Mouse (Mus musculus): Measurements from ENCODE around the gene Pold1. TPM values are rescaled to one million over a fixed set of nuclear protein-coding genes. Genes with fewer than 3 reads are reported as not detected.

Pold1 gene
- 40.1 and 43.1 TPM in 2 replicates for polyA plus RNA-seq (2014; fragmentation: Nextera tagmentation; extraction: Ambion mirVana)

DNA sequence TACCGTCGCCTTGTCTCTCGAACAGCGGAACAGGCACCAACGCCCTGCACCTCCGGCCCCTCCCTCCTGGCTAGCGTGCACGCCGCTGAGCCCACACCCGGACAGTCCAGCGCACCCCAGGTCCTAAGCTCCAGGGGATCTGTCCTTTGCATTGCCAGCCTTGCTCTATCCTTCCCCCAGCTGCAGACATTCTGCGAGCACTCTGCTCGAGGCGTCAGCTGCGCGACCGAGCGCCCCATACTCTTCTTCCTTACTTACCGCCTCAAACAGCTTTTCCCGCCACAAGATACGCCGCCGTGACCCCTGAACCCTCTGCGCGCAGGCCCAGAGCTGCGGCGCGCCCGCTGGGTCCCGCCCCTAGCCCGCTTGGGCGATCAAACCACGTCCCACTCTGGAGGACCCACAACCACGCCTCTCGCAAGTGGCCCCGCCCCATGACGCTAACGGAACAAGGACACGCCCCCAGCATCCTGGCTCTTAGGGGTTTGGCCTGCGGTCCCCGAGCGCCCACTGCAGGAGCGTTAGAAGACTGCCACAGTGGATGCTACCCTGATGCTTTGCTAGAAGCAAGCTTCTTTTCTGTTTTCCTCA, at the start of gene Pold1:
Pold1 (minus strand) TSS at position 353 of the 591 bp plus-strand sequence.
- Histone ChIP-seq H3K4me2 (peak within 1 kb of the TSS; percentile 91), H3K4me1 (ENCODE audit: control insufficient read depth, insufficient read depth, low read length) (peaks cover 7% of the 10 kb centered on the region), H3K36me3 (ENCODE audit: control insufficient read depth, insufficient read depth, low read length) (peaks cover 13% of the 10 kb centered on the region), H3K27me3 (ENCODE audit: control insufficient read depth, insufficient read depth, low read length) (no peaks in the 10 kb centered on the region), H3K27ac (ENCODE audit: low read depth, low read length) (peak within 1 kb of the TSS; percentile 76), H3K9me3 (replicated peaks; ENCODE audit: control insufficient read depth, low read length) (0 out of 2 replicates have a peak, but pooled peaks cover 2% of the 10 kb centered on the region), H3K4me3 (ENCODE audit: low read depth, low read length) (peak within 1 kb of the TSS; percentile 70), H3K9ac (ENCODE audit: low read depth, low read length) (peak within 1 kb of the TSS; percentile 74)
- peak; percentile 92 for ATAC-seq (replicated peaks; ENCODE audit: insufficient number of reproducible peaks, low FRiP score, low TSS enrichment)
- whole genome bisulfite sequencing (ENCODE audit: insufficient replicate concordance): under 1% methylated on average over 43 of the region's 43 CpGs

DNA sequence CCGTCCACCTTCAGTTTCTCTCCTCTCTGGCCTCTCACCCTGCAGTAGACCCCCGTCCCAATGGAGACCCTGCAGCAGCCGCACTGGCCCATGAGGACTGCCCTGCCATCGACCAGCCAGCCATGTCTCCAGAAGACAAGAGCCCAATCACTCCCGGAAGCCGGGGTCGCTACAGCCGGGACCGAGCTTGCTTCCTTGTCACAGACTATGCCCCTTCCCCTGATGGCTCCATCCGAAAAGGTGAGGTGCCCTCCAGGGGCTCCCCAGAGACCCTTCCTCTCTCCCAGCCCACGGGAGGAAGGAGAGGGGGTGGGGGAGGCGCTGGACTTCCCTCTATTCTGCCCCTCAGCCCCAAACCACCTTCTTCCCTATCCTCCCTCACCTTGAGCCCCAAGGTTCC, 49.7 kb upstream of the Pold1 start:
- Histone ChIP-seq H3K9me3 (replicated peaks; ENCODE audit: control insufficient read depth, low read length) (no peaks in the 10 kb centered on the region), H3K36me3 (ENCODE audit: control insufficient read depth, insufficient read depth, low read length) (no peaks in the 10 kb centered on the region), H3K9ac (ENCODE audit: low read depth, low read length) (no peak overlapping the region), H3K27me3 (ENCODE audit: control insufficient read depth, insufficient read depth, low read length) (peaks cover 42% of the 10 kb centered on the region), H3K4me2 (no peak overlapping the region), H3K4me3 (ENCODE audit: low read depth, low read length) (no peak overlapping the region), H3K27ac (ENCODE audit: low read depth, low read length) (no peak overlapping the region), H3K4me1 (ENCODE audit: control insufficient read depth, insufficient read depth, low read length) (no peaks in the 10 kb centered on the region)
- no peak for ATAC-seq (replicated peaks; ENCODE audit: insufficient number of reproducible peaks, low FRiP score, low TSS enrichment)
- WGBS (ENCODE audit: insufficient replicate concordance): 75% methylated on average over 11 of the region's 12 CpGs

GRCm38 (mm10) chr7:44597666-44598065, 49.0 kb upstream of the Pold1 start:
- no peak for ATAC-seq (replicated peaks; ENCODE audit: insufficient number of reproducible peaks, low FRiP score, low TSS enrichment)
- Histone ChIP-seq H3K9ac (ENCODE audit: low read depth, low read length) (no peak overlapping the region), H3K36me3 (ENCODE audit: control insufficient read depth, insufficient read depth, low read length) (no peaks in the 10 kb centered on the region), H3K4me1 (ENCODE audit: control insufficient read depth, insufficient read depth, low read length) (no peaks in the 10 kb centered on the region), H3K27ac (ENCODE audit: low read depth, low read length) (no peak overlapping the region), H3K4me2 (no peak overlapping the region), H3K27me3 (ENCODE audit: control insufficient read depth, insufficient read depth, low read length) (peaks cover 42% of the 10 kb centered on the region), H3K4me3 (ENCODE audit: low read depth, low read length) (no peak overlapping the region), H3K9me3 (replicated peaks; ENCODE audit: control insufficient read depth, low read length) (no peaks in the 10 kb centered on the region)
- WGBS (ENCODE audit: insufficient replicate concordance): 84% methylated on average over 4 of the region's 4 CpGs

- no peaks in the 10 kb centered on the region for H3K36me3 ChIP-seq (ENCODE audit: control insufficient read depth, insufficient read depth, low read length)
- WGBS (ENCODE audit: insufficient replicate concordance): 36% methylated on average over 5 of the region's 5 CpGs
- H3K9me3 ChIP-seq (replicated peaks; ENCODE audit: control insufficient read depth, low read length): no peaks in the 10 kb centered on the region
- H3K27ac ChIP-seq (ENCODE audit: low read depth, low read length): no peak overlapping the region
- H3K9ac ChIP-seq (ENCODE audit: low read depth, low read length): no peak overlapping the region
- H3K4me3 ChIP-seq (ENCODE audit: low read depth, low read length): no peak overlapping the region
- no peak overlapping the region for H3K4me2 ChIP-seq
- ATAC-seq (replicated peaks; ENCODE audit: insufficient number of reproducible peaks, low FRiP score, low TSS enrichment): no peak
- H3K4me1 ChIP-seq (ENCODE audit: control insufficient read depth, insufficient read depth, low read length): no peaks in the 10 kb centered on the region
- peaks cover 42% of the 10 kb centered on the region for H3K27me3 ChIP-seq (ENCODE audit: control insufficient read depth, insufficient read depth, low read length)
Measured at GRCm38 (mm10) chr7:44596996-44597538, 48.4 kb upstream of the Pold1 start.

DNA sequence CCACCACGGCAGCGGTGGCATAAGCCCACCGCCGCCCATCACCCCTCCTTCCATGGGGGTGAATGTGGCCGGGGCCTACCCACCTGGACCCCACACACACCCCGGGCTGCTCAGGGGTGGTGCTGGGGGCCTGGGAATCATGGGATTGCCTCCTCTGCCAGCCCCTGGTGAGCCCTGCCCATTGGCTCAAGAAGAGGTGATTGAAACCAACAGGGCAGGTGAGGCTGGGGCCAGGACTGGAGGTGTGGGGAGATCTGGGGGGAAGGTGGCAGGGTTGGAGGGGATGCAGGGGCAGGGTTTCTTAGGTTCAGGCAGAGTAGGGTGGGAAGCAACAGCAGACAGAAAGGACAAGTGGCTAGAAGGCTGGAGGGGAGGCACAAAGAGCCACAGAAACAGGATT, 47.4 kb upstream of the Pold1 start:
- Histone ChIP-seq H3K9me3 (replicated peaks; ENCODE audit: control insufficient read depth, low read length) (no peaks in the 10 kb centered on the region), H3K4me1 (ENCODE audit: control insufficient read depth, insufficient read depth, low read length) (peaks cover 6% of the 10 kb centered on the region; the same call in 1 of the 2 replicates), H3K27ac (ENCODE audit: low read depth, low read length) (no peak overlapping the region), H3K27me3 (ENCODE audit: control insufficient read depth, insufficient read depth, low read length) (peaks cover 42% of the 10 kb centered on the region), H3K4me2 (no peak overlapping the region), H3K36me3 (ENCODE audit: control insufficient read depth, insufficient read depth, low read length) (no peaks in the 10 kb centered on the region), H3K4me3 (ENCODE audit: low read depth, low read length) (no peak overlapping the region), H3K9ac (ENCODE audit: low read depth, low read length) (no peak overlapping the region)
- WGBS (ENCODE audit: insufficient replicate concordance): 94% methylated on average over 6 of the region's 6 CpGs
- no peak for ATAC-seq (replicated peaks; ENCODE audit: insufficient number of reproducible peaks, low FRiP score, low TSS enrichment)

DNA sequence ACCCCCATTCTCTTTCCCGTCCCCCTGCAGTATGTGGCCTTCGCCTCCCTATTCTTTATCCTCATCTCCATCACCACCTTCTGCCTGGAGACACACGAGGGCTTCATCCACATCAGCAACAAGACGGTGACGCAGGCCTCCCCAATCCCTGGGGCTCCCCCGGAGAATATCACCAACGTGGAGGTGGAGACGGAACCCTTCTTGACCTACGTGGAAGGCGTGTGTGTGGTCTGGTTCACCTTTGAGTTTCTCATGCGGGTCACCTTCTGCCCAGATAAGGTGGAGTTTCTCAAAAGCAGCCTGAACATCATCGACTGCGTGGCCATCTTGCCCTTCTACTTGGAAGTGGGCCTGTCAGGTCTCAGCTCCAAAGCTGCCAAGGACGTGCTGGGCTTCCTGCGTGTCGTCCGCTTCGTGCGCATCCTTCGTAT, 46.5 kb upstream of the Pold1 start:
- no peaks in the 10 kb centered on the region for H3K9me3 ChIP-seq (replicated peaks; ENCODE audit: control insufficient read depth, low read length)
- H3K27me3 ChIP-seq (ENCODE audit: control insufficient read depth, insufficient read depth, low read length): peaks cover 44% of the 10 kb centered on the region
- no peaks in the 10 kb centered on the region for H3K36me3 ChIP-seq (ENCODE audit: control insufficient read depth, insufficient read depth, low read length)
- H3K9ac ChIP-seq (ENCODE audit: low read depth, low read length): no peak overlapping the region
- no peak overlapping the region for H3K4me3 ChIP-seq (ENCODE audit: low read depth, low read length)
- no peak for ATAC-seq (replicated peaks; ENCODE audit: insufficient number of reproducible peaks, low FRiP score, low TSS enrichment)
- H3K27ac ChIP-seq (ENCODE audit: low read depth, low read length): no peak overlapping the region
- peaks cover 9% of the 10 kb centered on the region; the same call in 1 of the 2 replicates for H3K4me1 ChIP-seq (ENCODE audit: control insufficient read depth, insufficient read depth, low read length)
- WGBS (ENCODE audit: insufficient replicate concordance): 86% methylated on average over 20 of the region's 20 CpGs
- no peak overlapping the region for H3K4me2 ChIP-seq

DNA sequence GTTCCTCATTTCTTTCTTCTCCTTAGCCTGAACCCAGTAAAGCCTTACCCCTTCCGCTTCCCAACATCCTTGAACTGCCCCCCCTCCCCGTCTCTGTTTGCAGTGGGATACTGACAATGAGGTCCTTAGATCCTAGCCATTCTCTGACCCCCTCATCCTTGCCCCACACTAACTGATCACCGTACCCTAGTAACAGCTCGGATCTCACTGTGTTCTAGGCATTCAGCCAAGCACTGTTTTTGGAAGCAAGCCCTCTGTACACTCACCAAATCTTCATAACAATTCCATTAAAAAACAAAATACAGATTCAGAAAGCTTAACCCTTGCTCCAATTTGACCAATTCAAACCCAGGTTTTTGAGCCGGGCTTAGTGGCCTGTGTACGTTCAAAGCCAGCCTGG, 45.6 kb upstream of the Pold1 start:
- no peaks in the 10 kb centered on the region for H3K36me3 ChIP-seq (ENCODE audit: control insufficient read depth, insufficient read depth, low read length)
- 67% methylated on average over 6 of the region's 6 CpGs for WGBS (ENCODE audit: insufficient replicate concordance)
- H3K4me2 ChIP-seq: no peak overlapping the region
- H3K27me3 ChIP-seq (ENCODE audit: control insufficient read depth, insufficient read depth, low read length): peaks cover 47% of the 10 kb centered on the region
- H3K4me1 ChIP-seq (ENCODE audit: control insufficient read depth, insufficient read depth, low read length): peaks cover 9% of the 10 kb centered on the region
- H3K4me3 ChIP-seq (ENCODE audit: low read depth, low read length): no peak overlapping the region
- H3K9me3 ChIP-seq (replicated peaks; ENCODE audit: control insufficient read depth, low read length): no peaks in the 10 kb centered on the region
- no peak for ATAC-seq (replicated peaks; ENCODE audit: insufficient number of reproducible peaks, low FRiP score, low TSS enrichment)
- H3K9ac ChIP-seq (ENCODE audit: low read depth, low read length): no peak overlapping the region
- no peak overlapping the region for H3K27ac ChIP-seq (ENCODE audit: low read depth, low read length)

DNA sequence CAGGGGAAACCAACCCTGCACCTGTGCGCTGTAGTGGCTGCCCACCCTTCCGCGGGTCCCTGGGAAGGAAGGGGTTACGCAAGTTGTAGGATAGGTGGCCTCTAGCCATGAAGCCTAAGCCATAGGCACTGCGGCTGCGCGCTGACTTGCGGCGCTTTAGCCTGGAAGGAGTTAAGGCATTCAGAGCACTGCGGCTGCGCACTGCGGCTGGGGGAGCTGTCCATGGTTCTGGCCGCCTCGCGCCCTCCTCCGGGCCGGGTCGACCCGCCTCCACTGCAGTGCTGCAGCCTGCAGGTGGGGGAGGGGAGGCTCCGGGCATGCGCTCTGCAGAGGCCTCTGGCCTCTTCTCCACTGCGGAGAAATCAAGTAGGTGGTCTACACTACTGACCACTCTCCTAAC, 45.1 kb upstream of the Pold1 start:
- Histone ChIP-seq H3K36me3 (ENCODE audit: control insufficient read depth, insufficient read depth, low read length) (no peaks in the 10 kb centered on the region), H3K27ac (ENCODE audit: low read depth, low read length) (no peak overlapping the region), H3K27me3 (ENCODE audit: control insufficient read depth, insufficient read depth, low read length) (peaks cover 52% of the 10 kb centered on the region), H3K4me1 (ENCODE audit: control insufficient read depth, insufficient read depth, low read length) (peaks cover 9% of the 10 kb centered on the region), H3K4me2 (peak overlapping the region; percentile 23; the same call in 1 of the 2 replicates), H3K9me3 (replicated peaks; ENCODE audit: control insufficient read depth, low read length) (no peaks in the 10 kb centered on the region), H3K4me3 (ENCODE audit: low read depth, low read length) (no peak overlapping the region), H3K9ac (ENCODE audit: low read depth, low read length) (no peak overlapping the region)
- no peak for ATAC-seq (replicated peaks; ENCODE audit: insufficient number of reproducible peaks, low FRiP score, low TSS enrichment)
- under 1% methylated on average over 21 of the region's 22 CpGs for WGBS (ENCODE audit: insufficient replicate concordance)

DNA sequence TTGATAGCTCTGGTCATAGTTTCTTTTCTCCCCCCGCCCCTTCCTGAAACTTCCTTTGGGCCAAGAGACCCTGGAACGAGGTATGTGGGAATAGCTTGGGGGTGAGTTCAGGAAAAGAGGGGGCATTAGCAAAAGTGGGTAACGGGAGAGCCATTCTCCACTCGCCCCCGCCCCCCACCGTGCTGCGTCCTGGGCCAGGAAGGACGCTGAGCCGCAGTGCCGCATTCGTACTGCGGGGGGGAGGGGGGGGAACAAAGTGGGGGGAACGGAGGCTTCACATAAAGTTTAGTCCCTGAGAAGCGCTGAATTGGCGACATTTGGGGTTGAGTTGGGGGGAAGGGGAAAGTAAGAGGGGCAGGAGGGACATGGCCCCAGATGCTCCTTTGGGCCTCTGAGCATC, 44.4 kb upstream of the Pold1 start:
- no peak overlapping the region for H3K4me2 ChIP-seq
- WGBS (ENCODE audit: insufficient replicate concordance): under 1% methylated on average over 14 of the region's 15 CpGs
- H3K36me3 ChIP-seq (ENCODE audit: control insufficient read depth, insufficient read depth, low read length): no peaks in the 10 kb centered on the region
- H3K4me1 ChIP-seq (ENCODE audit: control insufficient read depth, insufficient read depth, low read length): peaks cover 9% of the 10 kb centered on the region
- no peaks in the 10 kb centered on the region for H3K9me3 ChIP-seq (replicated peaks; ENCODE audit: control insufficient read depth, low read length)
- H3K27me3 ChIP-seq (ENCODE audit: control insufficient read depth, insufficient read depth, low read length): peaks cover 57% of the 10 kb centered on the region
- H3K9ac ChIP-seq (ENCODE audit: low read depth, low read length): no peak overlapping the region
- ATAC-seq (replicated peaks; ENCODE audit: insufficient number of reproducible peaks, low FRiP score, low TSS enrichment): no peak
- no peak overlapping the region for H3K27ac ChIP-seq (ENCODE audit: low read depth, low read length)
- H3K4me3 ChIP-seq (ENCODE audit: low read depth, low read length): no peak overlapping the region
